Mouse (Mus musculus) hindlimb bud, embryonic 11.5 days (tissue): ENCODE measurements around the gene Wdr92.

ENCODE experiments used
- DNase-seq: peaks from one replicate; pipeline ENCODE4 v3.0.0-alpha.2; 2012; ENCODE audit warnings: low read depth, low spot score; ENCODE audit errors: extremely low spot score

Wdr92 gene

DNA sequence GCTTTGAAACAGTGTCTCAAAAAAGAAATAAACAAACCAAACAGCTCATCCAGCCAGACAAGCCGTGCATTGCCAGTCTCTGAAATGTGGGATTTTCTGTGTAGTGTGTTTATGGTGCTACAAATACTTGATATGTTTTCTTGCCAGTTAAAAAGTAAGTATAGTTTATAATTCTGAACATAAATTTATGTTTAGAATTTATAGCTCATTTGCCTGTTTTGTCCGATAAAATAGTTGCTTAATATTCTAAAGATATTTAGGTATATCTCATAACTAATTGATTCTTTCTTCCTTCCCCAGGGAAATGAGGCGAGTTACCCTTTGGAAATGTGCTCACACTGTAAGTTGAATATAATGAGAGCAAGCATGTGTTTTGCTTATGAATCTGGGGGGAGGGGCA lies at the start of gene Wdr92:
TSS of gene Wdr92 (plus strand) at position 301 of the 400 bp plus-strand sequence.
- DNase-seq, result no peak

DNA sequence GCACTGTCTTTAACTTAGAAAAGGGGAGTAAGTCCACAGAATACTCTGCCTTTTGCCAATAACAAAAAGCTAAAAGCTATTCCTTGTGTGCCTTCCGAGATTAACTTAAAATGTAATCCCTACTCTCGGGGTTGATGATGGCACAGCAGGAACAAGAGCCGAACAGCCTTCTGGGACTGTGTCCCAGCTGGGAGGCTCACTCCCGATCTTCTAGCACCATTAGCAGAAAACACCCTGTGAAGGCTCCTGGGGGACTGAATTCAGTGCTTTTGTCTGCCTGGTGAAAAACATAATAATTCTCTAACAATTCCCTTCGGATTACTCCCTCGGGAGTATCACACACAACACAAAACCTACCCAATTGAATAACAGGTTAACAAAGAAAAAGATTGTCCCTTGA lies 46.3 kb upstream of the Wdr92 start:
- no peak for DNase-seq

DNA sequence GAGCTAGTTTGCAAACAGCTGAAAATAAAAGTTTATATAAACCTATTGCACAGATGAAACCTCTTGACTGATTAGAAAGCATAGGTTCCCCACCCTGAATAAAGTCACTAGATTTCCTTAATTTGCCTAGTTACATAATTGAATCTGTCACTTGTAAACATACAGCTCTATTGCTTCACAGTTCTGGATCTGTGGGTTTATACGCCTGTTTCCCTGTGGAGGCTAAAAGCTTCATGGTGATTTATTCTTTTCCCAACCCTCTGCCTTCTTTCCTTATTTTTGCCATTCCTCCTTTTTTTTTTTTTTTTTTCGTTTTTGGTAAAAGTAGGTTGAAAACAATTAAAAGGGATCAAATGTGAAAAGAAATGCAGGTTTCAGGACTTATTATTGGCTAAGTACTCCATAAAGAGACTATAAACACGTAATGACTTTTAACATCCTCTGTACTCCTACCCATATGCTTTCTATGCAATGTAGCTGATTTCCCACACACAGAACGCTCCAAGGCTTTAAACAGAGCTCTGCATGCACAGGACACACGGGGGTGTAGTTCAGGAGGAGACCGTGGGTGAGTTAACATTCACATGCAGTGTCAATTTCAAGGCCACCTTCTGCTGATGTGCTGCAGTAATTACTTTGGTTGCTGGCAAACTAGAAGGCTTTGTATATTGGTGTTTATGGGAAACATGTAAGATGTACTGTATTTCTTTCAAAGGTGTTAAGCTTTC lies 43.4 kb upstream of the Wdr92 start:
- no peak for DNase-seq

DNA sequence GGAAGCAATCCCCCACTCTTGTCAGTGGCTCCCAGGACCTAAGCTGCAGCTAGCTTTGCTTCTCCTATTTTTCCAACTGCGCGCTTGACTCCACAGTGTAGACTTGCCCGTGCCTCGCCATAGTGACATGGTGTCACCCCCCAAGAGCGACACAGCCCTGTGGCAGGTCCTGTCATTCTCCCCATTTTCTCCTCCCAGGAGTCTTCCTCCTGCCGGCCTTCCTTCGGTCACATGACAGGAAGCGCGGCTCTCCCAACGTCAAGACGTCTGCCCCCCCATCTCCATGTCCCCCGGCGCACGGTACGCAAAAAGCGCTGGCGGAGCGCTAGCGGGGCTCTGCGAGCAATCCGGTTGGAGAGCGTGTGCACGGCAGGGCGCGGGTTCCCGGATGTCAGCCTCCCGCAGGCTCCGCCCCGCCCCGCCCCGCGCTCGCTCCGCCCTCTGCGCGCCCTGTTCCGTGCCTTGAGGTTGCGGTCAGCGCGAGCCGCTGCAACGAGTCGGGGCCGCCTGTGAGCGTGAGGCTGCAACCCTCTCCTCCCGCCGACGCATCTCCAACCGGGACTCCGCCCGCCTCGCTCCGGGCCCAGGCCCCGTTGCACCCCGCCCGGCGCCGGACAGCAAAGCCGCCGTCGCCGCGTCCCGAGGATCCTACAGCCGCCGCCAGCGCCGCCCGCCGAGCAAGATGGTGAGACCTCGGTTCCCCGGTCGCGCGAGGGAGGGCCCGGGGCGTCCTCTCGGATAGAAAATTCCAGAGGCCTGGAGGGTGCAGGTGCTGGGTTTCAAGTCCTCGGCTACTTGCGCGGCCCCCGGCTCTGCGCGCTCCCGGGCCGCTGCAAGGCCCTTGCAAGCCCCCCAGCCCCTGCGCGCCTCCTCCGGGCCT lies 22.8 kb upstream of the Wdr92 start, which contains the start of gene Ppp3r1:
TSS of gene Ppp3r1 (plus strand) at position 406 of the 880 bp plus-strand sequence.
- peak; percentile 69 for DNase-seq

DNA sequence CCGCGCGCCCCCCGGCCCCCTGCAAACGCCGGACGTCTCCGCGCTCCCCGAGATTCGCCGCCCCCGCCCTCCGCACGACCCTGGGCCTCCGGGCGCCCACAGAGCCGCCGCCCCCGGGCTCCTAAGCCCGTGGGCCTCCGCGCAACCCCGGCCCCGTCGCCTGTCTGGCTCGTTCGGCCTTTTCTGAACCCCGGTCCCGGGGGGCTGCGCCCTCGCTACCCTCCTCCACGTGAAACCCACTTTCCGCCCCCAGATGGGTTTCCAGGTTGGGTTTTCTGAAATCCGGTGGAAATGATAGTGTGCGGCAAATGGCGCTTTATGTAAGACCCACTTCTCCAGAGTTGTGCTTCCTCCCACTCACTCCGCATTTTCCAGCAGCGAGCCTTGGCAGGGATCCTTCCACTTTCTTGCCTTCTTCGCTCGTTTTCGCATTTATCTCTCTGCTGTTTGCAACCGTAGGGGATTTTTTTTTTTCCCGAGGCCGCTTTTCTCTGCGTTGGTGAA lies 22.1 kb upstream of the Wdr92 start:
- DNase-seq, result no peak

DNA sequence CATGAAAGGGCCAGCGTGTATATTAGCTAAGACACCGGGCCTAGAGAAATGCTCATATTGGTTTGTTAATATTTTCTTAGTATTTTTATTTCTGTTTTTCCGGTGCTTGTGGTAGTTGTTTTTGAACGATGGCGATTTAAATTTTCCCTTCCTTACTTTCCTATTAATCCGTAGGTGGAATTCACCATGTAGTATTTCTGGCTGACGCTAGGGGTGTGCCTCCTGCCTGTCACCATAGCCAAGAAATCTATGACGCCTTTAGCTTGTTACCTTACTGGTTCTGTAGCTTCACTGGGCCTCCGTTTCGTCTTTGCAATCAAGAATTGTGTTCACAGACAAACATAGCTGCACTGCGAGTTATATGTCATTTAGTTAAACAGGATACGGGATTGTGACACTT lies 21.7 kb upstream of the Wdr92 start:
- no peak for DNase-seq

DNA sequence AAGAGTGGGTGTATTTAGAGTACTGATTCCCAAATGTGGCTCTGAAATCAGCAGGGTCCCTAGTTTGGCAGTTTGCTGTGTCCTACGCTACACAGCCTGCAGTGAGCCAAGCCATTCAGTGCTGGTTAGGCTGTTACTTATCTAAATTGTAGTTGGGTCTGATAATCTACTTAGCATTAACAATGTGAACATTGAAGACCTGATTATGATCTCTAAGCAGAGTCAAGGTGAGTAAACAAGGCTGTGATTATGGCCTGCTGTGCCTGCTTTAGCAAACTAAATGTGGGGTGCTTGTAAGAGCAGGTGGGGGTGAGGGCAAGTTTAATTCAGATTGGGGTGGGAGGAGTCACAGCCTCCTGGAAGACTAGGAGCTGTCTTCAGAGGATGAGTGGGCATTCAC lies 18.0 kb upstream of the Wdr92 start:
- no peak for DNase-seq

DNA sequence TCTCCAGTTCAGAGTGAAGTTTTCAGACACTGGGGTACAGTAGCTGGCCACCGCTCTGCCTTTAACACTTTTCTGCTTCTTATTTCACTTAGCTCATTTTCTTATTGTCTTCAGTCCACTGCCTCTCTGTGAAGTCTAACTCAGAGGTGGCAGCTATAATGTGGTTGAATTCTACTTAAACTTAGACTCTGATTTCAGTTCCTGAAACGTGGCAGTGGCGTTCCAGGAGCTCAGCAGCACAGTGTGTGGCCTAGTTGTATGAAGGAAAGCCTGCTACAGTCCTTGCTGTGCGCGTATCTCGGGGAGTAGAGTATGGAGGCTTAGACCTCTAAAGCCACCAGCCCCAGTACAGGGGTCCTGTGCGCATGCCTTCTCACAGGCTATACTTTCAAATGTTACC lies 15.3 kb upstream of the Wdr92 start:
- no peak for DNase-seq

DNA sequence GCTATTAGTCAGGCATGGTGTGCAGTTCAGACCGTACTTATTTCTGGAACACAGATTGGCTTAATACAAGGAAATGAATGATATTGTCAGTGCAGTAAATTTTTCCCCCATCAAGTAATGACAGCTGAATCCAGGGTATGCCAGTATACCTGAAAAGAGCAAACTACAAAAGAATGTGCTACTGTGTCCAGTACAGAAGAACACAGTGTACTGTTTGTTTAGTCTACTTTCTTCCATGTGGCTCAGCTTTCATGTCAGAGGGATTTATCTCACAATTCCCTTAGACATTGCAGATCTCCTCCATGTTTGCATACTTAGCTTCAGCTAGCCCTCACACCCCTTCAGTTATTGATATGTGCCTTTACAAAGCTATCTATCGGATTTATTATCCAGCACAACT lies 12.6 kb upstream of the Wdr92 start:
- DNase-seq, result no peak

DNA sequence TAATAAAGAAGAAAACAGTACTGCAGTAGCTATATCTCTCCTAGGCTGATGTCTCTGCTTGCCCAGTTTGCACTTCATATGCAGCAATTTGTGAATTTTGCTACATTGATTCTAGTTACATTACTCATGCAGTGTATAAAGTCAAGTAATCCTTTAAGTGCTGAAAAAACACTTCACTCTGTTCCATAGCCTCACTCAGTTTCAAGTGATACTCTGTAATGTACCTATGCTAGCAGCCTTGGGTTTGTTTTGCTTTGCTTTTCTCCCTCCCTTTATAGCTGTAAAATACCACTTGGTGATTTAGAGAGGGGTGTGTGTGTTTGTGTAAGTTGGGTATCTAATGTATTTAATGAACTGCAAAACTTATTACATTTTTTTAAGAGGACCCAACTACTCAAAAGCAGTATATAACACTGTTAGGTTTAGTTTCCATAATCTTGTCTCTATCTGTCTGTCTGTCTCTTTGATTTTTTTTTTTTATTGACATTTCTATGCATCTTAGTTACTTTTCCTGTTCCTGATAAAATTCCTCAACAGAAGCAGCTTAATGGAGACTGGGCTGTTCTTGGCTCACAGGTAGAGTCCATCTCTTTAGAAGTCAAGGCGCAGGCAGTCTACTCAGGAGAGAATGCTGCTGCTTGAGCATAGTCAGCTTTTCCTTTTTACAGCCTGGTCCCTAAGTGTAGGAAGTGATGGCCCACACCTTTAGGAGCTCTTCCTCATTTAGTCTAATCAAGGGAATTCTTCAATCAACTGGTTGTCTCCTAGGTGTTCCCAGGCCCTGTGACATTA lies 10.8 kb upstream of the Wdr92 start:
- no peak for DNase-seq

DNA sequence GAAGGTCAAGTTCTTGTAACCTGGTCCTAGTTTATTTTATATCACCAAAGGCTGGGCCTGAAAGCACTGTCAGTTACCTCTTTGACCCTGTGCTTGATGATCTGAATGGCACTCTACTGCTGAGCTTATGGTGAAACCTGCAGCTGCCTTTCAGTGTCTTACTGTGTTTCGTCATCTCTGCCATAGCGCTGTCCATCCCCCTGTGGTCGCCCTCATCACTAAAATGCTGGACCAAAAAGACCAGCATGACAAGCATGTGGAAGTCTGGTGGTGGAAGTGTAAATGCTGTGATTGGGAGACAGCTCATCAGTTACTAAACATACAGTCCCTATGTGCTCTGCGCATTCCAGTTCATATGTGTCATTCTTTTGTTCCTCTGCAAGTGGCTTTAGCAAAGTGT lies 9.6 kb upstream of the Wdr92 start:
- DNase-seq, result no peak

DNA sequence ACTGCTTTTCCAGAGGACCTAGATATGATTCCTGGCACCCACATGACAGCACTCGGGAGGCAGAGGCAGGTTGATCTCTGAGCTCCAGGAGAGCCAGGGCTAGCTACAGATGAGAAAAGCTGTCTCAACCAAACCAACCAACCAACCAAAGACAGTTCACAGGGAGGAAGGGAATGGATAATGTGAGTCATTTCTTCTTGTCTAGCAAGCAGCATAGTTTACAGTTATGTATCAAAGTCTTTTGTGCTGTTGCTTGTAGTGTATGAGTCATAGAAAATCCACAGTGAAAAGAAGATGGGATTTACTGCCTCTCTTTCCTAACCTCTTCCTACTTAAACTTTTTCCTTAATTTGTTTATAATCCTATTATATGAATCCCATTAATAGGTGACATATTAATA lies 5.3 kb upstream of the Wdr92 start:
- DNase-seq, result no peak

DNA sequence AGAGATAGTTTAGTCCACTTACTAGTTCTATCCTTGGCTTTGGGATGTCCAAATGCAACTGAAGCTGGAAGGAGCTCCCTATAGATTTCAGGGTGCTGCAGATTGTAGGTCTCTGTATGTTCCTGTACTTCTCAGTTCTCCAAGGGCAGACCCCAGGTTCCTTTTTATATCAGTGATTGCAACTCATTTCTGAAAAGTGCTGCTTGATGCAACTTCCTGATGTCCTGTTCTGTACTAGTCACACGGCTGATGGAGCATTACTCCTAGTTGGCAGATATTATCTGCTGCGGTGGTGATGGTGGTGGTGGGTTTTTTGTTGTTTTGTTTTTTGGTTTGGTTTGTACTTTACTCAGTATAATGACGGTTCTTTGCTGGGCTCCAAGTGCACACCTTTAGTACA lies 1.2 kb upstream of the Wdr92 start:
- DNase-seq, result no peak

DNA sequence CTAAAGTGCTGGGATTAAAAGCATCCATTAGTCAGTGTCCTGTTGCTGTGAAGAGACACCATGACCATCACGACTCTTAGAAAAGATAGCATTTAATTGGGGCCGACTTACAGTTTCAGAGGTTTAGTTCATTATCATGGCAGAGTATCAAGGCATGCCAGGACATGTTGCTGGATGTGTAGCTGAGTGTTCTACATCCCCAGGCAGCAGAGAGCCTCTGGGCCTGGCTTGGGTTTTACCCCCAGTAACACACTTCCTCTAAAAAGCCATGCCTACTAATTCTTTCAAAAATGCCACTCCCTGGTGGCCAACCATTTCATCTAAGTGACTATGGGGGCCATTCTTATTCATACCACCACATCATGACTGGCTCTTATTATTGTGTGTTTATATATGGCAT lies 1.3 kb downstream of the Wdr92 start:
- DNase-seq, result no peak

DNA sequence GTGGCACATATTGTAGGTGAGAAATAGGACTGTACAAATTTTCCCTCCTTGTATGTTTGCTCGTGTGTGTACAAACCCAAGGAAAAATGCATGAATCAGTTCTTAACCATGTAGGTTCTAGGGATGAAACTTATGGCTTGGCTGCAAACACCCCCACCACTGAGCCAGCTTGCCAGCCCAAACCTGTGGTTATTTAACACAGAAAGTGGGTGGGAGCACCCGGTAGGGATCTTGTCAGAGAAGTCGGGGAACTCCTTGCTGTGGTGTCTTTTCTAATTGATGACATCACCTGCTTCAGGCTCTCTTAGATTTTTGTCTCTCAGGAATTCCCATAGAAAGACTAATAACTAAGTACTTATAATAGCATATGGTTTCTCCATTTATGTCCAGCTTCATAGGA lies 5.7 kb downstream of the Wdr92 start:
- no peak for DNase-seq

DNA sequence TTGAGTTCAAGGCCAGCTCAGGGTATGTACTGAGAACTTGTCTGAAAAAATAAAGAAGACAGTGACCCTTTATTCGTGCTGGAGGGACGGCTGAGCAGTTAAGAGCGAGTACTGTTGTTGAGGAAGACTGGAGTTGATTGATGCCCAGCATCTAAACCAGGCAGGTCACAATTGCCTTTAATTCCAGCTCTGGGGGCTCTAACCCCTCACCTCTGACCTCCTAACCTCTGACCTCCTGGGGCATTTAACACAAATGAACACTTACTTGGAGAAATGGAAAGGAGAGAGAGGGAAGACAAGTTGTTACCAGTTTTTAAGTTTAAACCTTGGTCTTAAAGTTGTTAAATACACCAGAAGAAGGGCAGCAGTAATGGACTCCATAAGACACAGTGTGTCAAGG lies 6.9 kb downstream of the Wdr92 start:
- DNase-seq, result no peak

DNA sequence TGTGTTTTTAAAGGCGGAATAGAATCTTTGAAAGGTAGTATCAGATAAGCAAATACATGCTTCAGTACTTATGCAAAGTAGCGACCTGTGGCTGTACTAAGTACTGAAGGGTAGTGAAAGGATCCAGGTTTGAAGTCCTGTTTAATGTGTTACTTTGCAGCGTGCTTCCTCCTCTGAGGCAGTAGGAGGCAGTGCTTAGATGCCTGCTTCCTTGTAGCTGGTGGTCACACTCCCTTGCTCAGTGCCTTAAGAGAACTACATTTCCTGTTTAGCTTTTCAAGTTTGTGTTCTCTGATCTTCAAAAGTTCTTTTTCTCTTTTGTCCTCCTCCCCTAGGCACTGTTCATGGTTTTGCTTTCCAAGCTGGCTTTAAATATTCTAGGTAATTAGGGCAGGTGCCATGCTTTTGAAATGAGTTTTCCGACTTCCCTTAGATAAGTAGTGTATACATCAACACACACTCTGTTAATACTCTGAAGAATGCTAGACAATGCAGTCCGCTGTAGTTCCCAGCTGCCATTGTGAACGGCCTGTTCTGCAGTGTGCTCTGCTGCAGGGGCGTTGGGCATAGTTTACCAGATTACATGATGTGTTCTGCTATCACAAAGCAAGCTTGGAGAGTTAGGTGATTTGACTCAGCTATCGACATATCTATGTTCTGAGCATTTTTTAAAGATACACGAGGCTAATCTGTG lies 10.4 kb downstream of the Wdr92 start:
- no peak for DNase-seq

DNA sequence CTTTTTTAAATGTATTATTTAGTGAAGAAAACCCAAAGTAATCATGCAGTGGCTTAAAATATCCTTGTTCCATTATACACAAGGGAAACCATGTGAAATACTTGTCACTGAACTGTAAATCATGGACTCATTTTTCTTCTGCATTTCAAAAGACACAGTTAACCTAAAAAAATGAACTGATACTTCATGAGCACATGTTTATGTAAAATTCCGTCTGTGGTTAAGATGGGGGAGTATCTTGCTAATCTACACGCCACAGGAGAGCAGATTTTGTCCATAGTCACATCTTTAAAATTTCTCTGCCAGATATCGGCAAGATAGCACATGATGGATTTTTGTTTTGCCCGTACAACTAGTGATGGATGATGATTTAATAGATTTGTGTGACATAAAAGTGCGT lies 17.3 kb downstream of the Wdr92 start:
- no peak for DNase-seq

DNA sequence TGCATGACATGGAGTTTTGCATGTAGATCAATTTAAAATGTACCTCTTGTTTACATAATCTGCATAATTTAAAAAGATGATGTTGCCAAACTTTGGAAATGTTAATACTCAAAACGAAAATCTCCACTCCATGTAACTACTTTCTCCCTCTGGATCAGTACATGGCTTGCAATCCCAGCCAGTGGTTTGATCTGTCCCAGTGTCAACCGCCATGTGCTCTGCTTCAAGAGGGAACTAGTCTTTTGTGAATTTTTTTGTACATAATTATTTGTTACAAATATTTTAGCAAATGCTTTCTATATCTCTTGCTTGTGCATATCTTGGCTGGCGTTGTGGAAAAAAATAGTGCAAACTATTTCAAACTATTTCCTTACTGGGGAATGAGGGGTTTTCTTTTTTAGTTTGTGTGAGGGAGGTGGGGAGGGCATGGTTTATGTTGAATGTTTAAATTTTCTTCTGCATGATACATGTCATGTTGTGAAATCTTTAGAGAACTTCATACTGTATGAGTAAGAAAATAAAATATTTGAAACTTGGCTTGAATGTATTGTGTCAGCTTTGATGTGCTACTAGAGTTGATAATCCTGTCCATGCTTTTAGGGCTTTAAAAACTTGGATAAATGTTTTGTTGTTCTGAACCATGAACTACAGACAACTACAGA lies 18.1 kb downstream of the Wdr92 start:
- no peak for DNase-seq

DNA sequence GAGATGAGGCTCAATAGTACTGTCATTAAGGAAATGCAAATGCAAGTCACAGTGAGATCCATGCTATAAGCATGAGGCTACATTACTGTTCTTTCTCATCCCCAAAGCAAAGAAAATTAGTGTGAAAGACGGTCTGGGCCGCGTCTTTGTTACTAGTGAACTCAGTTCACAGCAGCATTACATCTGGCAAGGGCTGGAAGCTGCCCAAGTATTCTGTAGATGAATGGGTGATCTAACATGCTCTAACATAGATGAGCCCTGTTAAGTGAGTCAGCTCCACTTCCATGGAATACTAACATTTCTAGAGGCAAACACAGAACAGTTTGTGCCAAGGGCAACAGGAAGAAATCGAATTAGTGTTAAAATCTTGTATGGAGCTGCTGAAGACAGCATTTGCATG lies 19.0 kb downstream of the Wdr92 start:
- no peak for DNase-seq
